Mouse (Mus musculus): ENCODE measurements at regions not wholly inside any gene's neighbourhood (a gene's known extent, or its start where the extent isn't known, plus 50 kb on each side); places are given as distances from the start of the nearest gene placed in this dataset.

GRCm38 (mm10) chr13:7093072-7093649 lies 444.6 kb upstream of the Pfkp start:
- H3K4me3 ChIP-seq (ENCODE audit: control insufficient read depth in 1 of 2, insufficient read depth in 1 of 2, low read depth in 2 of 2, low read length in 2 of 2) = no peak overlapping the region
- no peak overlapping the region for H3K9ac ChIP-seq (ENCODE audit: control insufficient read depth, low read depth, low read length, poor library complexity, severe bottlenecking)
- no peak for TF ChIP-seq NELFE (IDR thresholded peaks at IDR 0.05; ENCODE audit: low read depth, low read length)
- no peak for TF ChIP-seq SIN3A (IDR thresholded peaks at IDR 0.05; ENCODE audit: low read length)
- no peak for TF ChIP-seq MEF2A (IDR thresholded peaks at IDR 0.05; ENCODE audit: extremely low read depth, insufficient replicate concordance, low read depth, low read length, poor library complexity, severe bottlenecking)
- no peak for TF ChIP-seq MAZ (IDR thresholded peaks at IDR 0.05; ENCODE audit: low read depth, low read length)
- TF ChIP-seq POLR2AphosphoS2 (IDR thresholded peaks at IDR 0.05; ENCODE audit: low read length) = no peak
- no peak for TF ChIP-seq ZMIZ1 (IDR thresholded peaks at IDR 0.05; ENCODE audit: low read depth, low read length)
- no peak for TF ChIP-seq CHD1 (IDR thresholded peaks at IDR 0.05; ENCODE audit: low read depth, low read length)
- TF ChIP-seq ZC3H11A (IDR thresholded peaks at IDR 0.05; ENCODE audit: low read depth, low read length) = no peak
- TF ChIP-seq CTCF (IDR thresholded peaks at IDR 0.05 in 2 of 3, conservative IDR thresholded peaks at IDR 0.05 in 1 of 3; ENCODE audit: control insufficient read depth in 1 of 3, insufficient read depth in 1 of 3, low read depth in 2 of 3, low read length in 3 of 3, poor library complexity in 1 of 3, severe bottlenecking in 1 of 3) = no peak
- no peaks in the 10 kb centered on the region for H3K9me3 ChIP-seq (replicated peaks; ENCODE audit: insufficient read depth, low read length)
- no peaks in the 10 kb centered on the region for H3K4me1 ChIP-seq (ENCODE audit: control insufficient read depth in 1 of 2, insufficient read depth in 2 of 2, low read length in 2 of 2)
- peak; percentile 1 for DNase-seq (ENCODE audit: low read depth, low spot score)
- H3K27me3 ChIP-seq (ENCODE audit: control insufficient read depth in 1 of 2, insufficient read depth in 2 of 2, low read length in 2 of 2) = no peaks in the 10 kb centered on the region
- no peak overlapping the region for H3K27ac ChIP-seq (ENCODE audit: control insufficient read depth, low read depth, low read length)
- H3K79me2 ChIP-seq (ENCODE audit: control insufficient read depth, insufficient read depth, low read length, poor library complexity) = no peaks in the 10 kb centered on the region; the same call in 1 of the 2 replicates
- H3K36me3 ChIP-seq (ENCODE audit: control insufficient read depth in 1 of 2, insufficient read depth in 2 of 2, low read length in 2 of 2) = no peaks in the 10 kb centered on the region

DNA sequence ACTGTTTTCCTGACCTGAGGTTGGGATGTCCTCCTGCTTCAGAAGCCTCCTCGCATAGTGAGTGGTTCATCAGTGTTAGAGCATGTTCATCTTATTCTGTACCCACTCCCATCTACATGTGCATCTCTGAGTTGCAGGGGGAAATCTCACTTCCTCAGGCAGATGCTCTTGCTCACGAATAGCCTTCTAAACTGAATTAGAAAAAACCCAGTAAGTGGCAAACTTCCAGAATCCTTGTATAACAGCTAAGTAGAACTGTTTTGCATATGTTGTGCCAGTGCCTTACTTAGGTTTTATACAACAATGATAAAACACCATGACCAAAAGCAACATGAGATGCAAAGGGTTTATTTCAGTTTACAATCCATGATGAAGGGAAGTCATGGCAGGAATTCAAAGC lies 442.3 kb upstream of the Pfkp start:
- TF ChIP-seq POLR2A (IDR thresholded peaks at IDR 0.05; ENCODE audit: control insufficient read depth in 1 of 2, insufficient read depth in 1 of 2, low read depth in 1 of 2, low read length in 2 of 2, poor library complexity in 1 of 2) (no peak), ELF1 (IDR thresholded peaks at IDR 0.05; ENCODE audit: low read depth, low read length) (no peak), MXI1 (IDR thresholded peaks at IDR 0.05; ENCODE audit: low read depth, low read length) (no peak)
- no peaks in the 10 kb centered on the region for H3K9me3 ChIP-seq (replicated peaks; ENCODE audit: insufficient read depth, low read length)
- no peak overlapping the region for H3K9ac ChIP-seq (ENCODE audit: control insufficient read depth, low read depth, low read length, poor library complexity, severe bottlenecking)
- H3K79me2 ChIP-seq (ENCODE audit: control insufficient read depth, insufficient read depth, low read length, poor library complexity) = no peaks in the 10 kb centered on the region; the same call in 1 of the 2 replicates
- no peak for DNase-seq (ENCODE audit: low read depth, low spot score)
- H3K4me1 ChIP-seq (ENCODE audit: control insufficient read depth in 1 of 2, insufficient read depth in 2 of 2, low read length in 2 of 2) = no peaks in the 10 kb centered on the region
- no peak overlapping the region for H3K27ac ChIP-seq (ENCODE audit: control insufficient read depth, low read depth, low read length)
- no peaks in the 10 kb centered on the region for H3K36me3 ChIP-seq (ENCODE audit: control insufficient read depth in 1 of 2, insufficient read depth in 2 of 2, low read length in 2 of 2)
- H3K4me3 ChIP-seq (ENCODE audit: control insufficient read depth in 1 of 2, insufficient read depth in 1 of 2, low read depth in 2 of 2, low read length in 2 of 2) = no peak overlapping the region
- H3K27me3 ChIP-seq (ENCODE audit: control insufficient read depth in 1 of 2, insufficient read depth in 2 of 2, low read length in 2 of 2) = no peaks in the 10 kb centered on the region

DNA sequence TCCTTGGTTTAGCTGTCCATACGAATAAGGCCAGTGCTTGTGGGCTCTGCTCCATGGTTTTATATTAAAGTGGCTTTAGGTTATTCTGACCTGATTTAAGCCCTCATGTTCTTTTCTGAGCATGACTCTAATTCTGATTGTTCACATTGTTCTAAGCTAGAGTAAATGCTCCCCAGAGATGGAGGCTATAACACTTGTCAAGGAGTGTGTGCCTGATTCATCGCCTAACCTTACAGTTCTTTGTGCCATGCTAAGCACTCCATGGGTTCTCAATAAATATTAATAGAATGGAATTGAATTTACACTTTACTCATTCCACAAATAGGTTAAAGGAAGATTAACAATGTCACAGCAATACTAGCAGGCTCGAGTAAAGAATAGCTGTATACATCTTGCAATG lies 417.6 kb upstream of the Pfkp start:
- no peak overlapping the region for H3K27ac ChIP-seq (ENCODE audit: control insufficient read depth, low read depth, low read length)
- H3K27me3 ChIP-seq (ENCODE audit: control insufficient read depth in 1 of 2, insufficient read depth in 2 of 2, low read length in 2 of 2) = no peaks in the 10 kb centered on the region
- H3K4me3 ChIP-seq (ENCODE audit: control insufficient read depth in 1 of 2, insufficient read depth in 1 of 2, low read depth in 2 of 2, low read length in 2 of 2) = no peak overlapping the region
- no peak overlapping the region for H3K9ac ChIP-seq (ENCODE audit: control insufficient read depth, low read depth, low read length, poor library complexity, severe bottlenecking)
- no peak for TF ChIP-seq TAL1 (IDR thresholded peaks at IDR 0.05; ENCODE audit: low read length)
- TF ChIP-seq MYB (IDR thresholded peaks at IDR 0.05; ENCODE audit: low read depth, low read length) = no peak
- no peak for TF ChIP-seq RCOR1 (IDR thresholded peaks at IDR 0.05; ENCODE audit: low read depth, low read length)
- TF ChIP-seq MYC (IDR thresholded peaks at IDR 0.05; ENCODE audit: low read depth, low read length) = no peak
- TF ChIP-seq UBTF (IDR thresholded peaks at IDR 0.05; ENCODE audit: borderline replicate concordance, insufficient read depth, low read depth, low read length) = no peak
- no peak for TF ChIP-seq ZKSCAN1 (IDR thresholded peaks at IDR 0.05; ENCODE audit: low read depth, low read length)
- no peak for TF ChIP-seq E2F4 (IDR thresholded peaks at IDR 0.05; ENCODE audit: borderline replicate concordance, low read depth, low read length)
- no peak for TF ChIP-seq MAX (IDR thresholded peaks at IDR 0.05; ENCODE audit: low read length)
- no peak for TF ChIP-seq BHLHE40 (IDR thresholded peaks at IDR 0.05; ENCODE audit: borderline replicate concordance, low read depth, low read length)
- TF ChIP-seq RAD21 (IDR thresholded peaks at IDR 0.05; ENCODE audit: low read depth, low read length) = no peak
- TF ChIP-seq POLR2A (IDR thresholded peaks at IDR 0.05; ENCODE audit: control insufficient read depth in 1 of 2, insufficient read depth in 1 of 2, low read depth in 1 of 2, low read length in 2 of 2, poor library complexity in 1 of 2) = no peak
- no peak for TF ChIP-seq ZNF384 (IDR thresholded peaks at IDR 0.05; ENCODE audit: low read depth, low read length)
- no peak for TF ChIP-seq CHD1 (IDR thresholded peaks at IDR 0.05; ENCODE audit: low read depth, low read length)
- H3K4me1 ChIP-seq (ENCODE audit: control insufficient read depth in 1 of 2, insufficient read depth in 2 of 2, low read length in 2 of 2) = no peaks in the 10 kb centered on the region
- H3K36me3 ChIP-seq (ENCODE audit: control insufficient read depth in 1 of 2, insufficient read depth in 2 of 2, low read length in 2 of 2) = no peaks in the 10 kb centered on the region
- no peaks in the 10 kb centered on the region for H3K9me3 ChIP-seq (replicated peaks; ENCODE audit: insufficient read depth, low read length)
- H3K79me2 ChIP-seq (ENCODE audit: control insufficient read depth, insufficient read depth, low read length, poor library complexity) = no peaks in the 10 kb centered on the region
- no peak for DNase-seq (ENCODE audit: low read depth, low spot score)
